Mouse (Mus musculus) intestine, embryonic 14.5 days (tissue): ENCODE data around the gene Abcc4. TPM values are rescaled to one million over a fixed set of nuclear protein-coding genes. Genes with fewer than 3 reads are reported as not detected.

Source experiments
- ATAC-seq: fragments of 200-750 bp; cut with Nextera tagmentation; replicated peaks from 2 replicates; pipeline ENCODE4 v1.8.0; 2017; ENCODE audit warnings: low read depth, moderate number of reproducible peaks, moderate TSS enrichment, moderate library complexity; ENCODE audit not compliant: low FRiP score, low TSS enrichment
- DNase-seq: peaks from one replicate; pipeline ENCODE4 v3.0.0-alpha.2; 2018; ENCODE audit warnings: low spot score
- H3K27ac ChIP-seq: fragments of 300-500 bp; sonication (generic); 2 replicates; pipeline ENCODE4 v1.5.1; 2014; ENCODE audit warnings: low read depth, mild to moderate bottlenecking, control low read depth
- H3K27me3 ChIP-seq: fragments of 300-500 bp; sonication (generic); replicated peaks from 2 replicates; pipeline ENCODE4 v1.6.1; 2014; ENCODE audit warnings: low read length, control low read depth; ENCODE audit not compliant: control insufficient read depth, insufficient read depth
- H3K36me3 ChIP-seq: fragments of 300-500 bp; sonication (generic); 2 replicates; pipeline ENCODE4 v1.6.1; 2014; ENCODE audit warnings: low read length, control low read depth; ENCODE audit not compliant: control insufficient read depth, insufficient read depth
- H3K4me1 ChIP-seq: fragments of 300-500 bp; sonication (generic); replicated peaks from 2 replicates; pipeline ENCODE4 v1.6.1; 2014; ENCODE audit warnings: low read length, control low read depth, mixed read lengths; ENCODE audit not compliant: control insufficient read depth, insufficient read depth
- H3K4me2 ChIP-seq: fragments of 300-500 bp; sonication (generic); 2 replicates; pipeline ENCODE4 v1.6.1; 2014; ENCODE audit warnings: low read length
- H3K4me3 ChIP-seq: fragments of 300-500 bp; sonication (generic); 2 replicates; pipeline ENCODE4 v1.5.1; 2014; ENCODE audit warnings: low read depth, low read length, control low read depth, mixed read lengths
- H3K9ac ChIP-seq: fragments of 300-500 bp; sonication (generic); 2 replicates; pipeline ENCODE4 v1.6.1; 2014; ENCODE audit warnings: mild to moderate bottlenecking, low read length
- H3K9me3 ChIP-seq: fragments of 300-500 bp; sonication (generic); 2 replicates; pipeline ENCODE4 v1.6.1; 2016; ENCODE audit warnings: low read length, control low read depth; ENCODE audit not compliant: control insufficient read depth
- WGBS: fragments of 180-500 bp; shearing (Covaris S2); extraction: QIAGEN DNeasy Blood & Tissue Kit; methylation state at CpG from one replicate; pipeline ENCODE4 v1.1.7; 2014; 5-methylcytosine and 5-hydroxymethylcytosine counted together
- polyA plus RNA-seq: library from polyadenylated mRNA; unstranded; fragments of >200 nt; fragmentation: Nextera tagmentation; extraction: Ambion mirVana; gene quantifications from 2 replicates; pipeline ENCODE4 v1.2.1, GENCODE M21; 2014

Abcc4 gene
- polyA plus RNA-seq, 1 experiment from 2014 or later = 4.4 TPM

GRCm38 (mm10) chr14:118662625-118663276 is 43.3 kb downstream of the Abcc4 start:
- Histone ChIP-seq H3K4me3 (no peak overlapping the region), H3K4me1 (0 out of 2 replicates have a peak, but pooled peaks cover 3% of the 10 kb centered on the region), H3K9me3 (no peaks in the 10 kb centered on the region), H3K36me3 (no peaks in the 10 kb centered on the region), H3K9ac (no peak overlapping the region), H3K4me2 (no peak overlapping the region), H3K27me3 (no peaks in the 10 kb centered on the region), H3K27ac (no peak overlapping the region)
- DNase-seq (no peak), ATAC-seq (no peak)
- WGBS = 88% methylated on average over 18 of the region's 18 CpGs

GRCm38 (mm10) chr14:118662124-118662523 is 43.9 kb downstream of the Abcc4 start:
- Histone ChIP-seq H3K27ac (no peak overlapping the region), H3K4me1 (0 out of 2 replicates have a peak, but pooled peaks cover 3% of the 10 kb centered on the region), H3K4me2 (no peak overlapping the region), H3K9me3 (no peaks in the 10 kb centered on the region), H3K9ac (no peak overlapping the region), H3K36me3 (no peaks in the 10 kb centered on the region), H3K4me3 (no peak overlapping the region), H3K27me3 (no peaks in the 10 kb centered on the region)
- ATAC-seq (no peak), DNase-seq (no peak)
- WGBS = 84% methylated on average over 10 of the region's 10 CpGs

GRCm38 (mm10) chr14:118659230-118659629 is 46.8 kb downstream of the Abcc4 start:
- ATAC-seq (no peak), DNase-seq (no peak)
- Histone ChIP-seq H3K4me2 (no peak overlapping the region), H3K4me3 (no peak overlapping the region), H3K27ac (no peak overlapping the region), H3K4me1 (peaks cover 6% of the 10 kb centered on the region; the same call in 1 of the 2 replicates), H3K9ac (no peak overlapping the region), H3K27me3 (no peaks in the 10 kb centered on the region), H3K9me3 (no peaks in the 10 kb centered on the region), H3K36me3 (no peaks in the 10 kb centered on the region)

- Histone ChIP-seq H3K9ac (no peak overlapping the region), H3K4me1 (peaks cover 6% of the 10 kb centered on the region; the same call in 1 of the 2 replicates), H3K27me3 (no peaks in the 10 kb centered on the region), H3K36me3 (no peaks in the 10 kb centered on the region), H3K27ac (no peak overlapping the region), H3K4me2 (no peak overlapping the region), H3K4me3 (no peak overlapping the region), H3K9me3 (no peaks in the 10 kb centered on the region)
- no peak for DNase-seq
- WGBS = 81% methylated on average over 8 of the region's 8 CpGs
- ATAC-seq = no peak
These were observed 47.7 kb downstream of the Abcc4 start for GRCm38 (mm10) chr14:118658328-118658692.

DNA sequence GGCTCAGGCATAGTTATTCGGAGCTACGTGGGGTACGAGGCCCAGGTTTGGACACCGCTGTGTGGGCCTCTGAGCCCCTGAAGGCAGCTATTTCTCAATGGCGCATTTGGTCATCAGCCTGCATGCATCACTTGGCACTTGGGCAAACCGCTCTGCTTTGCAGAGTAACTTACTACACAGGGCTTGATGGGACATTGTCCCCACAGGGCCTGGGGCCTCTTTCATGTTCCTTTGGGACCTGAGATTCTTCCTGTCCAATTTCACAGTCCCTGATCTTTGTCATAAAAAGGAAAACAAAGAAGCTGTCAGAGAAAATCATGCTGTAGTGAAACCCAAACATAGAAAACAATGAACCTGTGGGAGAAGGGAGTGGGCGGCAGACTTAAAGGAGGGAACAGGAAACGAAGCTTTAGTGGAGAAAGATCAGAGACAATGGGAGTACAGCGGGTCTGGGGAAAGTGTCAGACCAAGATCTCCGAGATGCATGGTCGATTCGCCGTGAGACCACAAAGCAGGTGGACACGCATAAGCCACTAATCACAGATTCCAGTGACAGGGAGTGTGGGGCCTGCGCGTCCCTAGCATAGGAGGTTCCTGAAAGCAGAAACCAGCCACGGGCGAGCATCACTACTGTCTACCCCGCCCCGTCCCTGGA is 48.2 kb downstream of the Abcc4 start:
- 84% methylated on average over 20 of the region's 20 CpGs for WGBS
- Histone ChIP-seq H3K9me3 (no peaks in the 10 kb centered on the region), H3K9ac (no peak overlapping the region), H3K4me1 (peaks cover 6% of the 10 kb centered on the region; the same call in 1 of the 2 replicates), H3K27me3 (no peaks in the 10 kb centered on the region), H3K36me3 (no peaks in the 10 kb centered on the region), H3K4me2 (no peak overlapping the region), H3K27ac (no peak overlapping the region), H3K4me3 (no peak overlapping the region)
- DNase-seq (no peak), ATAC-seq (no peak)

- H3K36me3 ChIP-seq = no peaks in the 10 kb centered on the region
- H3K27me3 ChIP-seq = no peaks in the 10 kb centered on the region
- H3K4me2 ChIP-seq = no peak overlapping the region
- no peak overlapping the region for H3K4me3 ChIP-seq
- 54% methylated on average over 4 of the region's 4 CpGs for WGBS
- DNase-seq (no peak), ATAC-seq (no peak)
- no peak overlapping the region for H3K9ac ChIP-seq
- no peak overlapping the region for H3K27ac ChIP-seq
- H3K9me3 ChIP-seq = no peaks in the 10 kb centered on the region
- peaks cover 6% of the 10 kb centered on the region; the same call in 1 of the 2 replicates for H3K4me1 ChIP-seq
These were observed 48.8 kb downstream of the Abcc4 start for GRCm38 (mm10) chr14:118657206-118657605.

- Histone ChIP-seq H3K4me3 (no peak overlapping the region), H3K27me3 (no peaks in the 10 kb centered on the region), H3K4me2 (no peak overlapping the region), H3K9me3 (no peaks in the 10 kb centered on the region), H3K9ac (no peak overlapping the region), H3K36me3 (no peaks in the 10 kb centered on the region), H3K4me1 (peaks cover 6% of the 10 kb centered on the region; the same call in 1 of the 2 replicates), H3K27ac (no peak overlapping the region)
- ATAC-seq (no peak), DNase-seq (no peak)
- 49% methylated on average over 7 of the region's 7 CpGs for WGBS
These were observed 50.0 kb downstream of the Abcc4 start for GRCm38 (mm10) chr14:118656036-118656435.

DNA sequence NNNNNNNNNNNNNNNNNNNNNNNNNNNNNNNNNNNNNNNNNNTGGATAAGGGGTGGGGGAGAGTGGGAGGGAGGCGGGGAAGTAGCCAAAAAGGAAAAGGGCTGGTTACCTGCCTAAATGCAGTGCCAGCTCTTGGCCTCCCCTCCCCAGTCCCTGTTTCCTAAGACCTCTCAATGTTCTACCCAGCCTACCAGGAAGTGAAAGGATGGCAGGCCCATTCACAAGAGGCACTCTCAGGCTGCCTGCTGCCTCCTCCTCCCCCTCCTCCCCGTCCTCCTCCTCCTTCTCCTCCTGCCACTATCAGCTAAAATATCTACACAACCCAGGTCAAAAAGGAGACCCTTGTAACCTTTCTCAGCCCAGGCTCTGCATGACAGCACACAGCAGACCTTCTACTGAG is 51.1 kb downstream of the Abcc4 start:
- Histone ChIP-seq H3K36me3 (no peaks in the 10 kb centered on the region), H3K4me2 (no peak overlapping the region), H3K4me1 (peaks cover 6% of the 10 kb centered on the region; the same call in 1 of the 2 replicates), H3K27ac (no peak overlapping the region), H3K9me3 (no peaks in the 10 kb centered on the region), H3K27me3 (no peaks in the 10 kb centered on the region), H3K4me3 (no peak overlapping the region), H3K9ac (no peak overlapping the region)
- DNase-seq = no peak
- 100% methylated on average over 1 of the region's 2 CpGs for WGBS
- ATAC-seq = no peak
